Mouse (Mus musculus): ENCODE measurements around the gene Copb2. TPM values are rescaled to one million over a fixed set of nuclear protein-coding genes. Genes with fewer than 3 reads are reported as not detected.

The Copb2 gene
- total and polyA plus RNA-seq, 3 experiments: 84.4 to 97.7 (median 93.3) TPM

DNA sequence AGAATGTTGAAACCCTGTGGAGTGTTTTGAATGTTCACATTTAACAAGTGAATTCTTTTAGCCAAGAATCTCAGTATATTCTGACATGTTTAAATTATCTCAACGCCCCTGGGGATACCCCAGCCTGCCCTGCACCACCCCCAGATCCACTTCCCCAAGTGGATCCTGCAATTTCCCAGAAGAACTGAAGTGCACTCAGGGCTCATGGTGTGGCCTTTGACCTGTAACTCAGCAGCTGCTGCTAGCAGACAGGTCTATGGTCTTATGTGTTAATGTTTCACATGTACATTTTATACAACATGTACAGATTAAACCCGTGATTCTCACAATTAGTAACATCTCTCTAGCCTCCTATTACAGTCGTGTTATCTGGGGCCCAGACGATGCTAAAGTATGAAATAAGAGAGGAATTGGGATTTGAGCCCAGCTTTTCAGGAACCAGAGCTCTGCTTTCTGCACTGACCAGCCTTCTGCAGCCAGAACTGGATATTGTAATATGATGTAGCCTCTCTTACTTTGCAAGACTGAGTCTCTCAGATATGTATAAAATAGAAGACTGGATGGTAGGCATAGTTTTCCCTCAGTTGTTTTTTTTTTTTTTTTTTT lies 28.7 kb upstream of the Copb2 start:
- H3K27ac ChIP-seq (ENCODE audit: control insufficient read depth, low read depth, low read length): no peak overlapping the region
- no peaks in the 10 kb centered on the region for H3K9me3 ChIP-seq (replicated peaks; ENCODE audit: insufficient read depth, low read length)
- H3K4me3 ChIP-seq (ENCODE audit: control insufficient read depth in 1 of 2, insufficient read depth in 1 of 2, low read depth in 2 of 2, low read length in 2 of 2): no peak overlapping the region
- no peak overlapping the region for H3K9ac ChIP-seq (ENCODE audit: control insufficient read depth, low read depth, low read length, poor library complexity, severe bottlenecking)
- H3K79me2 ChIP-seq (ENCODE audit: control insufficient read depth, insufficient read depth, low read length, poor library complexity): no peaks in the 10 kb centered on the region
- DNase-seq (ENCODE audit: low read depth, low spot score): no peak
- no peaks in the 10 kb centered on the region for H3K27me3 ChIP-seq (ENCODE audit: control insufficient read depth in 1 of 2, insufficient read depth in 2 of 2, low read length in 2 of 2)
- peaks cover 0 to 2% of the 10 kb centered on the region in 2 experiments; a peak in 1 of 4 replicates for H3K36me3 ChIP-seq (ENCODE audit: control insufficient read depth in 1 of 2, insufficient read depth in 2 of 2, low read length in 2 of 2)
- no peak for TF ChIP-seq MAFK (IDR thresholded peaks at IDR 0.05; ENCODE audit: borderline replicate concordance, low read depth, low read length)
- TF ChIP-seq SIN3A (IDR thresholded peaks at IDR 0.05; ENCODE audit: low read length): no peak
- no peak for TF ChIP-seq USF2 (IDR thresholded peaks at IDR 0.05; ENCODE audit: borderline replicate concordance in 1 of 2, insufficient read depth in 1 of 2, low read depth in 1 of 2, low read length in 2 of 2)
- no peak for TF ChIP-seq POLR2AphosphoS2 (IDR thresholded peaks at IDR 0.05; ENCODE audit: low read length)
- no peak for TF ChIP-seq ETS1 (IDR thresholded peaks at IDR 0.05; ENCODE audit: low read depth, low read length)
- no peak for TF ChIP-seq GABPA (IDR thresholded peaks at IDR 0.05; ENCODE audit: low read depth, low read length)
- no peak for TF ChIP-seq MAZ (IDR thresholded peaks at IDR 0.05; ENCODE audit: low read depth, low read length)
- no peak for TF ChIP-seq ZMIZ1 (IDR thresholded peaks at IDR 0.05; ENCODE audit: low read depth, low read length)
- no peak for TF ChIP-seq KAT2A (conservative IDR thresholded peaks at IDR 0.05; ENCODE audit: low read depth, low read length)
- no peaks in the 10 kb centered on the region for H3K4me1 ChIP-seq (ENCODE audit: control insufficient read depth in 1 of 2, insufficient read depth in 2 of 2, low read length in 2 of 2)

DNA sequence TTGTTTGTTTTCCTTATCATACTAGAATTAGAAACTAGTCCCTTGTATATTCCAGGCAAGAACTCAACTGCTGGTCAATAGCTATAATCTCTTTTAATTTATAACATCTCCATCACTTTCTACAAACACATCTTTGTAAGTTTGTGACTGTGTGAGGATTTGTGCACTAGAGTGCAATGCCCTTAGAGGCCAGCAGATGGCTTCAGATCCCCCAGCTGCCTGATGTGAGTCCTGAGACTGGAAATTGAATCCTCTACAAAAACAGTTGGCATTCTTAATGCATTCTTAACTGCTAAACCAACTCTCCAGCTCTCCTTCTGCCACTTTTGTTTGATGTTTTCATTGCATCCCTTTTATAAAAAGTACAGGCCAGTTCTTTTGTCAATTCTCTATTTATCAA lies 27.8 kb upstream of the Copb2 start:
- Histone ChIP-seq H3K9me3 (replicated peaks; ENCODE audit: insufficient read depth, low read length) (no peaks in the 10 kb centered on the region), H3K27me3 (ENCODE audit: control insufficient read depth in 1 of 2, insufficient read depth in 2 of 2, low read length in 2 of 2) (no peaks in the 10 kb centered on the region), H3K27ac (ENCODE audit: control insufficient read depth, low read depth, low read length) (no peak overlapping the region), H3K4me1 (ENCODE audit: control insufficient read depth in 1 of 2, insufficient read depth in 2 of 2, low read length in 2 of 2) (no peaks in the 10 kb centered on the region), H3K9ac (ENCODE audit: control insufficient read depth, low read depth, low read length, poor library complexity, severe bottlenecking) (no peak overlapping the region), H3K4me3 (ENCODE audit: control insufficient read depth in 1 of 2, insufficient read depth in 1 of 2, low read depth in 2 of 2, low read length in 2 of 2) (no peak overlapping the region), H3K36me3 (ENCODE audit: control insufficient read depth in 1 of 2, insufficient read depth in 2 of 2, low read length in 2 of 2) (peaks cover 0 to 2% of the 10 kb centered on the region in 2 experiments; a peak in 1 of 4 replicates), H3K79me2 (ENCODE audit: control insufficient read depth, insufficient read depth, low read length, poor library complexity) (no peaks in the 10 kb centered on the region)
- peak; percentile 40 for DNase-seq (ENCODE audit: low read depth, low spot score)
- TF ChIP-seq CTCF (IDR thresholded peaks at IDR 0.05 in 2 of 3, conservative IDR thresholded peaks at IDR 0.05 in 1 of 3; ENCODE audit: control insufficient read depth in 1 of 3, insufficient read depth in 1 of 3, low read depth in 2 of 3, low read length in 3 of 3, poor library complexity in 1 of 3, severe bottlenecking in 1 of 3): peak; percentile 46 to 70 (median 56)
- TF ChIP-seq KAT2A (conservative IDR thresholded peaks at IDR 0.05; ENCODE audit: low read depth, low read length): no peak
- no peak for TF ChIP-seq ELF1 (IDR thresholded peaks at IDR 0.05; ENCODE audit: low read depth, low read length)
- TF ChIP-seq SMC3 (IDR thresholded peaks at IDR 0.05; ENCODE audit: low read depth, low read length): peak; percentile 32
- no peak for TF ChIP-seq BHLHE40 (IDR thresholded peaks at IDR 0.05; ENCODE audit: borderline replicate concordance, low read depth, low read length)

All from MEL (cell line).